Mouse (Mus musculus): Measurements from ENCODE around the gene Mei1.

Gene Mei1

GRCm38 (mm10) chr15:82145851-82146769 lies 76.3 kb downstream of the Mei1 start:
- in situ Hi-C loops (cut with MboI; ENCODE audit: low pct_unique_long_range_greater_than_20kb in 1 of 2, low sequenced_read_pairs in 2 of 2, unreplicated experiment in 1 of 2), result no loop called here

GRCm38 (mm10) chr15:82146770-82147610 lies 77.2 kb downstream of the Mei1 start, which contains the start of gene Srebf2:
TSS of gene Srebf2 (plus strand) at chr15:82147181.
- in situ Hi-C loops (cut with MboI; ENCODE audit: low pct_unique_long_range_greater_than_20kb in 1 of 2, low sequenced_read_pairs in 2 of 2, unreplicated experiment in 1 of 2), result no loop called here

- in situ Hi-C loops (cut with MboI; ENCODE audit: low pct_unique_long_range_greater_than_20kb in 1 of 2, low sequenced_read_pairs in 2 of 2, unreplicated experiment in 1 of 2), result no loop called here
Observed at GRCm38 (mm10) chr15:82147611-82148111, 77.9 kb downstream of the Mei1 start.

GRCm38 (mm10) chr15:82148510-82148911 lies 78.7 kb downstream of the Mei1 start:
- in situ Hi-C loops (cut with MboI; ENCODE audit: low pct_unique_long_range_greater_than_20kb in 1 of 2, low sequenced_read_pairs in 2 of 2, unreplicated experiment in 1 of 2), result no loop called here

GRCm38 (mm10) chr15:82150042-82150441 lies 80.2 kb downstream of the Mei1 start:
- in situ Hi-C loops (cut with MboI; ENCODE audit: low pct_unique_long_range_greater_than_20kb in 1 of 2, low sequenced_read_pairs in 2 of 2, unreplicated experiment in 1 of 2), result no loop called here

DNA sequence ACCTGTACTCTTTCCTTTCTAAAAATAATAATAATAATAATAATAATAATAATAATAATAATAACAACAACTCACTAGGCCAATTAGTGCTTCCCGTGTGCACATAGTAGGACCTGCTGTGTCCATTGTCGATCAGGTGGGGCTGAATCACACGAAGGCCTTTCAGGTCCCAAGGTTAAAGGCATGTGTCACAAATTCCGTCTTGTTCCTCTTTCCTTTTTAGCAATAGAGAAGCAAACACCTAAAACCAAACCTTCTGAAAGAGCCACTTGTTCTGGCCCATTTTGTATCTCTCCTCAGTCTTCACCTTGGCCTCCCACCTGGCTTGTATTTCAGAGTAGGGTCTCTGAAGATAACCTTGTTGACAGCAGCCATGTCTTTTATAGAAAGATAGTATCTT lies 81.4 kb downstream of the Mei1 start:
- in situ Hi-C loops (cut with MboI; ENCODE audit: low pct_unique_long_range_greater_than_20kb in 1 of 2, low sequenced_read_pairs in 2 of 2, unreplicated experiment in 1 of 2), result no loop called here

DNA sequence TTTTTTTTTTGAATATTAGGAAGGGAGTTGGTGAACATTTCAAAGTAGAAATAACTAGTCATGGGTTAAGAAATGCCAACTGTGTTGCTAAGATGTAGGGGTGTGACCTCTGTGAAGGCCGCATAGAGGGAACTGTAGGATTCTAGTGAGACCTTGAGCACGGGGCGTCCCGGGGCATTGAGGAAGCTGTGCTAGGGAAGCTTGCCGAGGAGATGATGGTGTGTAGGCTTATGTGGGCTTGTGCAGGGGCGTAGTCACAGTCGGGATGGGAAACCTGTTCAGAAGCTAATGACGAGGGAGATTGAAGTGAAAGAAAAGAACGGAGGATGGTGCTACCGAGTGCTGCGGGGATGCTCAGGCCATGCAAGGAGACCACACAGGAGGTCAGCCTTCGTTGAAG lies 82.2 kb downstream of the Mei1 start:
- in situ Hi-C loops (cut with MboI; ENCODE audit: low pct_unique_long_range_greater_than_20kb in 1 of 2, low sequenced_read_pairs in 2 of 2, unreplicated experiment in 1 of 2), result no loop called here

DNA sequence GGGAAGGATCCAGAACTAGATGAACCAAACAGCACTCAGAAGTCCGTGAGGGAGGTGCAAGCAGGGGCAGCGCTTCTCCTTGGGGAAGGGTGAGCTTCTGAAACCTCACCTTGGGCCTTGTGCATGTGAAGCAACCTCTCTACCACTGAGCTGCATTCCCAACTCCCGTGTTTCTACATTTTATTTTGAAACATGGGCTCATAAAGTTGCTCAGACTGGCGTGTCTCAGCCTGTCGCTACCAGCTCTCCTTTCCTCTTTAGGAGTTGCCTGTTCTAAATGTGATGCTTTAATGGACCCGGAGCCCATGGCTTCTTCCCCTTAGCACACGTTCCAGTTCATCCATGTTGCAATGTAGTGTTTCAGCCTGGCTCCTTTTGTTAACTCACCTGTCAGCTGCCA lies 82.6 kb downstream of the Mei1 start:
- in situ Hi-C loops (cut with MboI; ENCODE audit: low pct_unique_long_range_greater_than_20kb in 1 of 2, low sequenced_read_pairs in 2 of 2, unreplicated experiment in 1 of 2), result no loop called here

- in situ Hi-C loops (cut with MboI; ENCODE audit: low pct_unique_long_range_greater_than_20kb in 1 of 2, low sequenced_read_pairs in 2 of 2, unreplicated experiment in 1 of 2), result no loop called here
Observed at GRCm38 (mm10) chr15:82156298-82156697, 86.5 kb downstream of the Mei1 start.

- in situ Hi-C loops (cut with MboI; ENCODE audit: low pct_unique_long_range_greater_than_20kb in 1 of 2, low sequenced_read_pairs in 2 of 2, unreplicated experiment in 1 of 2), result no loop called here
Observed at GRCm38 (mm10) chr15:82156902-82157301, 87.1 kb downstream of the Mei1 start.

- in situ Hi-C loops (cut with MboI; ENCODE audit: low pct_unique_long_range_greater_than_20kb in 1 of 2, low sequenced_read_pairs in 2 of 2, unreplicated experiment in 1 of 2), result no loop called here
Observed at GRCm38 (mm10) chr15:82158243-82159035, 88.6 kb downstream of the Mei1 start.

DNA sequence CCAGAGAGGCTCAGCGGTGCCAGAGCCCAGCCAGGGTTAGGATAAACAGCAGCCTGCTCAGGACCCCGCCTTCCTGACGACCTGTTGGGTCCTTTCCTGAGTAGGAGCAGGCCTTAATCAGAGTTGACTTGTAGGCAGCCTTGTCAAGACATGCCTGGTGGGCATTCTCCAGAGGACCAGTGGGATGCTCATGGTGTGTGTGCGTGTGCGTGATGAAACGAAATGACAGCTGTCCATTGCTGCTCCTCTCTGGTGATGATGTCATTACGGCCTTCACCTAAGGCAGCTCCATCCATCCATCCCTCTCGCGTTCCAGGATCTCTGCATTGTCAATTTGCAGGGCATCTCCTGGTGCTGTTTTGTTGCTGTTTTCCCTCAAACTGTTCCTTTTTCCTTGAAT lies 89.7 kb downstream of the Mei1 start:
- in situ Hi-C loops (cut with MboI; ENCODE audit: low pct_unique_long_range_greater_than_20kb in 1 of 2, low sequenced_read_pairs in 2 of 2, unreplicated experiment in 1 of 2), result no loop called here

- in situ Hi-C loops (cut with MboI; ENCODE audit: low pct_unique_long_range_greater_than_20kb in 1 of 2, low sequenced_read_pairs in 2 of 2, unreplicated experiment in 1 of 2), result no loop called here
Observed at GRCm38 (mm10) chr15:82160731-82161640, 91.2 kb downstream of the Mei1 start.

GRCm38 (mm10) chr15:82161965-82162600 lies 92.3 kb downstream of the Mei1 start:
- in situ Hi-C loops (cut with MboI; ENCODE audit: low pct_unique_long_range_greater_than_20kb in 1 of 2, low sequenced_read_pairs in 2 of 2, unreplicated experiment in 1 of 2), result no loop called here

GRCm38 (mm10) chr15:82163356-82164060 lies 93.7 kb downstream of the Mei1 start:
- in situ Hi-C loops (cut with MboI; ENCODE audit: low pct_unique_long_range_greater_than_20kb in 1 of 2, low sequenced_read_pairs in 2 of 2, unreplicated experiment in 1 of 2), result no loop called here

- in situ Hi-C loops (cut with MboI; ENCODE audit: low pct_unique_long_range_greater_than_20kb in 1 of 2, low sequenced_read_pairs in 2 of 2, unreplicated experiment in 1 of 2), result no loop called here
Observed at GRCm38 (mm10) chr15:82164061-82164399, 94.2 kb downstream of the Mei1 start.

GRCm38 (mm10) chr15:82164496-82164895 lies 94.7 kb downstream of the Mei1 start:
- in situ Hi-C loops (cut with MboI; ENCODE audit: low pct_unique_long_range_greater_than_20kb in 1 of 2, low sequenced_read_pairs in 2 of 2, unreplicated experiment in 1 of 2), result no loop called here

All from mouse embryonic stem cell (cell line).